Mouse (Mus musculus) hindbrain, embryonic 11.5 days (tissue): ENCODE results near the gene Sh2d3c. TPM values are rescaled to one million over a fixed set of nuclear protein-coding genes. Genes with fewer than 3 reads are reported as not detected.

Experiments used
- ATAC-seq: fragments of 200-750 bp; cut with Nextera tagmentation; 2 replicates; pipeline ENCODE4 v1.8.0; 2017; ENCODE audit warnings: mild to moderate bottlenecking, moderate TSS enrichment, moderate library complexity; ENCODE audit not compliant: low FRiP score
- DNase-seq: peaks from one replicate; pipeline ENCODE4 v3.0.0-alpha.2; 2015; ENCODE audit warnings: low spot score
- H3K27ac ChIP-seq: fragments of 300-500 bp; sonication (generic); 2 replicates; pipeline ENCODE4 v1.5.1; 2014; ENCODE audit warnings: mild to moderate bottlenecking, low read depth, low read length
- H3K27me3 ChIP-seq: fragments of 300-500 bp; sonication (generic); 2 replicates; pipeline ENCODE4 v1.6.1; 2014; ENCODE audit warnings: mild to moderate bottlenecking, low read length, moderate library complexity, mixed read lengths; ENCODE audit not compliant: control insufficient read depth, insufficient read depth
- H3K36me3 ChIP-seq: fragments of 300-500 bp; sonication (generic); 2 replicates; pipeline ENCODE4 v1.6.1; 2014; ENCODE audit warnings: mild to moderate bottlenecking, low read length, moderate library complexity, mixed read lengths; ENCODE audit not compliant: control insufficient read depth, insufficient read depth
- H3K4me1 ChIP-seq: fragments of 300-500 bp; sonication (generic); replicated peaks from 2 replicates; pipeline ENCODE4 v1.6.1; 2014; ENCODE audit warnings: low read length, mixed read lengths; ENCODE audit not compliant: control insufficient read depth, insufficient read depth
- H3K4me2 ChIP-seq: fragments of 300-500 bp; sonication (generic); replicated peaks from 2 replicates; pipeline ENCODE4 v1.6.1; 2014; ENCODE audit warnings: mild to moderate bottlenecking, low read depth, low read length
- H3K4me3 ChIP-seq: fragments of 300-500 bp; sonication (generic); 2 replicates; pipeline ENCODE4 v1.5.1; 2014; ENCODE audit warnings: low read depth, low read length
- H3K9ac ChIP-seq: fragments of 300-500 bp; sonication (generic); 2 replicates; pipeline ENCODE4 v1.6.1; 2014; ENCODE audit warnings: low read depth, low read length
- H3K9me3 ChIP-seq: fragments of 300-500 bp; sonication (generic); 2 replicates; pipeline ENCODE4 v1.6.1; 2016; ENCODE audit warnings: low read length; ENCODE audit not compliant: control insufficient read depth
- WGBS: fragments of 180-500 bp; shearing (Covaris S2); extraction: QIAGEN DNeasy Blood & Tissue Kit; methylation state at CpG from one replicate; pipeline ENCODE4 v1.1.7; 2014; 5-methylcytosine and 5-hydroxymethylcytosine counted together
- polyA plus RNA-seq: library from polyadenylated mRNA; unstranded; fragments of >200 nt; fragmentation: Nextera tagmentation; extraction: Ambion mirVana; gene quantifications from 2 replicates; pipeline ENCODE4 v1.2.1, GENCODE M21; 2014

The Sh2d3c gene
- polyA plus RNA-seq, 1 experiment from 2014 or later = 25.9 TPM

DNA sequence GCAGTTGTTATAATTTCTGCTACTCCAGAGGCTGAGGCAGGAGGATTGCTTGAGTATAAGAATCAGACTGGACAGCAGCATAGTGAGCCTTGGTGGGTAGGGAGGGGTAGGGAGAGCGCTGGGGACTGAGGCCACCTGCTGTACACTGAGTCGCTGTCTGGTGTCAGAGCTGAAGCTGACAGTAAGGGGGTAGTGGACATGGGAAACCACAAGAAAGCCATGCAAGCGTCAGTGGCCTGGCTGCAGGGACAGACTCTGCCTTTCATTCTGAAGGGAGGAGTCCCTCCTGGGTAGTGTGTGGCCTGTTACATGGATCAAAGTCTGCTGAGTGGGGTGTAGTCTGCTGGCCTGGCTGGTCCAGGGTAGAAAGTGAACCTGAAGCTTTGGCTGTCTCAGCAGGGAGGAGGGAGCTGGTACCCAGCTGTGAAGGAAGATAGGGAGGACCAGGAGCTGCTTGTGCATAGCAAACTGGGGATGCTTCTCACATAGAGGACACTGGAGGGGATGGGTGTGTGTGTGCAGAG lies 15.5 kb downstream of the Sh2d3c start:
- Histone ChIP-seq H3K4me1 (no peaks in the 10 kb centered on the region; the same call in 1 of the 2 replicates), H3K27me3 (no peaks in the 10 kb centered on the region; the same call in none of the 2 replicates), H3K36me3 (no peaks in the 10 kb centered on the region), H3K4me2 (no peak overlapping the region), H3K9me3 (no peaks in the 10 kb centered on the region), H3K9ac (no peak overlapping the region), H3K27ac (no peak overlapping the region), H3K4me3 (no peak overlapping the region)
- no peak for ATAC-seq
- no peak for DNase-seq
- WGBS = 45% methylated on average over 3 of the region's 3 CpGs

DNA sequence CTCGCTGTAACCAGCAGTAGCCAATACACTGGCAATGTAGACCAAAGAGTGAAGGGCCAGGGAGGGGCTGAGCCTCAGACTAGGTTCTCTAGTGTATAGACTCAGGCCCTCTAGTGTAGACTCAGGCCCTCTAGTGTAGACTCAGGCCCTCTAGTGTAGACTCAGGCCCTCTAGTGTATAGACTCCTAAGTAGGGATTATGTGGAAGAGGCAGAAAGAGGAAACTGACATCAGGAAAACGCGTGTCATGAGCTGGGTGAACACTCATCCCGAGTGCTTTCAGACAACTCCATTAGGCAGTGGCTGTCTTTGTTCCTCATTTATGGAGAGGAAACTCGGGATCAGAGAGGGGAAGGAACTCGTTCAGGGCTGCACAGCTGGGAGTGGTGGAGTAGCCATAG lies 16.2 kb downstream of the Sh2d3c start:
- no peaks in the 10 kb centered on the region for H3K36me3 ChIP-seq

GRCm38 (mm10) chr2:32739311-32739710 lies 18.5 kb downstream of the Sh2d3c start:
- no peak for ATAC-seq
- Histone ChIP-seq H3K4me1 (peaks cover 4% of the 10 kb centered on the region; the same call in 1 of the 2 replicates), H3K27ac (no peak overlapping the region), H3K9me3 (no peaks in the 10 kb centered on the region), H3K4me2 (no peak overlapping the region), H3K9ac (no peak overlapping the region), H3K4me3 (no peak overlapping the region), H3K27me3 (no peaks in the 10 kb centered on the region; the same call in none of the 2 replicates), H3K36me3 (no peaks in the 10 kb centered on the region)
- 80% methylated on average over 4 of the region's 4 CpGs for WGBS
- no peak for DNase-seq

More for the DNA sequence above, 16.2 kb downstream of the Sh2d3c start:
- Histone ChIP-seq H3K9ac (no peak overlapping the region), H3K4me1 (peaks cover 4% of the 10 kb centered on the region; the same call in 1 of the 2 replicates), H3K27ac (no peak overlapping the region), H3K27me3 (no peaks in the 10 kb centered on the region; the same call in none of the 2 replicates), H3K4me3 (no peak overlapping the region), H3K4me2 (no peak overlapping the region), H3K9me3 (no peaks in the 10 kb centered on the region)
- 54% methylated on average over 6 of the region's 6 CpGs for WGBS
- DNase-seq = no peak
- ATAC-seq = no peak

DNA sequence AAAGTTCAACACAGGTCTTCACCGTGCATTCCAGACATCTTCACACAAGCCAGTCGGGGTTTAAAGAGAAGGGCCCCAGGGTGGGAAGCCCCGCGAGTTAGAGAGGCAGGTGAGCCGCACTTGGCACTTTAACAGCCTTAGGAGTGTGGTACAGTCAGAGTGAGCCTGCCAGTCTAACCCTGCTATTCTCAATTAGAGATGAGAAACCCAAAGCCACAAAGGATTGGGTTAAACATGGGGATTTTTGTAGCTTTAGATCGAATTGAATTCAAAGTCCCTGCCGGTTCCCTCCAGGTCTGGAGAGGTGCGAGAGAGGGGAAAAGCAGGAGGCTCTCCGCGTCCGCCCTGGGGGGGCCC lies 20.0 kb downstream of the Sh2d3c start, which contains the start of gene 6330409D20Rik:
TSS of gene 6330409D20Rik (minus strand) at position 101 of the 357 bp plus-strand sequence.
- ATAC-seq = no peak

DNA sequence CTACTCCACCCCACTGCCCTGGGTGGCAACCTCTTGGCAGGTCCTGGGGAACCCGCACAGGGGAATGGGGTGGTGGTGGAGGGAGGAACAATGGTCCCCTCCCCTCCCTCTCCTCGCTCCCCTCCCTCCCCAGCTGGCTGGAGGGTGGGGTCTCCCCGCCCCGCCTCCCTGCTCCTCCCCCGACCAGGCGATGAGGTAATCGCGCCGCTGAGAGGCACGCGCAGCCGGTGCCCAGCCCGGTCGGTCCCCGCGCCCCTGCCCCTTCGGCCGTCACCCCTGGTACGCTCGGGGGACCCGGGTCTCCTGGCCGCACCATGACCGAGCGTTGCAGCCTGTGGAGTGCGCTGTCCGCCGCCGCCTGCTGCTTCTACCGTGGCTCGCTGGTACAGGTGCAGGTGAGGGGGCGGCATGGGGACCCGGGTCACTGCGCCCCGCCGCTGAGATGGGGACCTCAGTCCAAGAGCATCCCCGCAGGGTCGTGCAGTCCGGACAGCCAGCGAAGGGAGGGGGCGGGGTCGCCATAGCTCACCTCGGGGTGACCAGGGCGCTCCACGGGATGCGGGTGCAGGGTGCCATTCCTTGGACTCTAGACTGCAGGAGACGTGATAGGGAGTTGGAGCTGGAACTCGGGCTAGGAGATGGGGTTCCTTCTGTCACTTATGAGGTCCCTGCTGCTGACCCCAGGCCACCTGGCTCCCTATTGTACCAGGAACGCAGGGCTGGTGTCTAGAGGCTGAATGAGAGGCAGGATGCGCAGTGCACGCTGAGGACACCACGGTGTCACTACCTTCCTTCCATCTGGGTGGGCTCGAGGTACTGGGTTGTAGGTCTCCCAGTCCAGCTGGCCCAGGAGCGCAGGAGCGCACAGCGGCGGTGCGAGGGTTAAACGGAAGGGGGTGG lies 20.7 kb downstream of the Sh2d3c start:
- 1% methylated on average over 48 of the region's 58 CpGs for WGBS
- Histone ChIP-seq H3K4me3 (peak overlapping the region; percentile 72), H3K9ac (peak overlapping the region; percentile 79), H3K4me2 (peak overlapping the region; percentile 97), H3K27me3 (no peaks in the 10 kb centered on the region; the same call in none of the 2 replicates), H3K27ac (peak overlapping the region; percentile 89), H3K9me3 (no peaks in the 10 kb centered on the region), H3K36me3 (no peaks in the 10 kb centered on the region), H3K4me1 (0 out of 2 replicates have a peak, but pooled peaks cover 4% of the 10 kb centered on the region)
- peak; percentile 69 for ATAC-seq
- peak; percentile 78 for DNase-seq

More for the DNA sequence above, 20.0 kb downstream of the Sh2d3c start, which contains the start of gene 6330409D20Rik:
- Histone ChIP-seq H3K9ac (peak within 1 kb of the TSS; percentile 79), H3K4me3 (peak within 1 kb of the TSS; percentile 72), H3K27me3 (no peaks in the 10 kb centered on the region; the same call in none of the 2 replicates), H3K36me3 (no peaks in the 10 kb centered on the region), H3K9me3 (no peaks in the 10 kb centered on the region), H3K4me1 (0 out of 2 replicates have a peak, but pooled peaks cover 4% of the 10 kb centered on the region), H3K27ac (peak within 1 kb of the TSS; percentile 89), H3K4me2 (peak within 1 kb of the TSS; percentile 97)
- no peak for DNase-seq
- WGBS = 5% methylated on average over 11 of the region's 11 CpGs

DNA sequence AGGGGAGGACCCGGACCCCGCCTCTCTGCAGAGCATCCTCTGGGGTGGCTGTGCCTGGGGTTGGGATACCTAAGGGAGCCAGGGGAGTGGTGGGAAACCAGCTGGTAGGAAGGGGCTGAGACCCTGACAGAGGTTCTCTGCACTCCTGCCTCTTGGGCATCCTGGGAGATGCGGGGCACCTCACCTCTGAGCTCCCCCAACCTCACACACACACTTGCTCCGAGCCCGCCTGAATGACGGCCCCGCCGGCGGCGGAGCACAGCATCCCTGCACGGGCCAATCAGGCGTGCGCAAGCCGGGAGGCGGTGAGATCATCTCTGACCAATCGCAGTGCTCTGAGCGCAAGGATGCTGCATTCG lies 21.3 kb downstream of the Sh2d3c start:
- Histone ChIP-seq H3K4me2 (peak overlapping the region; percentile 97), H3K36me3 (0 out of 2 replicates have a peak, but pooled peaks cover 3% of the 10 kb centered on the region), H3K27me3 (no peaks in the 10 kb centered on the region; the same call in none of the 2 replicates), H3K4me3 (peak overlapping the region; percentile 72), H3K9ac (peak overlapping the region; percentile 79), H3K9me3 (no peaks in the 10 kb centered on the region), H3K4me1 (0 out of 2 replicates have a peak, but pooled peaks cover 4% of the 10 kb centered on the region), H3K27ac (peak overlapping the region; percentile 89)
- ATAC-seq = peak; percentile 88
- WGBS = 1% methylated on average over 18 of the region's 18 CpGs
- DNase-seq = peak; percentile 86

GRCm38 (mm10) chr2:32744272-32744982 lies 23.6 kb downstream of the Sh2d3c start:
- no peak for ATAC-seq
- Histone ChIP-seq H3K4me1 (0 out of 2 replicates have a peak, but pooled peaks cover 4% of the 10 kb centered on the region), H3K9me3 (no peaks in the 10 kb centered on the region), H3K27ac (no peak overlapping the region), H3K4me2 (no peak overlapping the region), H3K9ac (no peak overlapping the region), H3K4me3 (no peak overlapping the region), H3K27me3 (no peaks in the 10 kb centered on the region; the same call in none of the 2 replicates), H3K36me3 (0 out of 2 replicates have a peak, but pooled peaks cover 3% of the 10 kb centered on the region)
- no peak for DNase-seq
- WGBS = 77% methylated on average over 15 of the region's 15 CpGs

DNA sequence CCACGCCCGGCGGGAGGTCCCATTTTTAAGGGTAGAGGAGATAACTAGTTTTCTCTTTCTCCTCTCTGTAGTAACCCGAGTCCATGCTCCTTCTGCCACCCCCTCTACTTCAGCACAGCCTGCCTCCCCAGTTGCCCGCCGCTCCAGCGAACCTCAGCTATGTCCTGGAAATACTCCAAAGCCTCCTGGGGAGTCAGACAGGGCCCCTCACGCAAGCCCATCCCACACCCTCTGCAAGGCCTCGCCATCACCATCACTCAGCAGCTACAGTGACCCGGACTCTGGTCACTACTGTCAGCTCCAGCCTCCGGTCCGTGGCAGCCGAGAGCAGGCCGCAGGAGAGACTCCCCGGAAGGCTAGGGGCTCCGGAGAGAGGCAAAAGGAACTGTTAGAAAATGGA lies 28.2 kb downstream of the Sh2d3c start:
- Histone ChIP-seq H3K27ac (no peak overlapping the region), H3K27me3 (no peaks in the 10 kb centered on the region), H3K4me1 (peaks cover 5% of the 10 kb centered on the region), H3K36me3 (0 out of 2 replicates have a peak, but pooled peaks cover 3% of the 10 kb centered on the region), H3K4me3 (no peak overlapping the region), H3K9me3 (no peaks in the 10 kb centered on the region), H3K9ac (no peak overlapping the region), H3K4me2 (no peak overlapping the region)
- DNase-seq (no peak), ATAC-seq (no peak)
- WGBS = 89% methylated on average over 16 of the region's 16 CpGs
